Comparison of ENCODE assay signal across 15 mouse cellular contexts in the genomic region with DNA sequence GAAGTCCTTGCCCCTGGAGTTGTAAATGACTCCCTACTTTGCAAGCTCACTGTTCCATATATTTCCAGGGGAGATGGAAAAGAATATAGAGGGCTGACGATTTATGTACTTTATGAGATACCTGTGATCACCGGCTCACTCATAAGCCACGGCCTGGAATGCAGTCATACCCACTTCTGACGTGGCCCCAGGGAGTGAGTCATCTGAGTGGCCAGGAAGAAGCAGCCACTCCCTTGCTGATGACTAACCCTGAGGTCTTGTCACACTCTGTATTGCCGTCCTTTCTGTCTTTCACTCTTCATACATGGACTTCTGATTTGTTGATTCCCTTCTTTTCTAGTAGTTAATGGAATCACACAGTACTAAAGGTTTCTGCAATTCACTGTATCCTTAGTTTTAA.
DNase-seq lines count a peak whose midpoint lies in the region; ATAC-seq lines count a peak whose summit lies in the region.
"Had no signal": no experiment of that assay in that cellular context is flagged by ENCODE, and none has a peak within 500 bp of the region (broad histone marks: within the 10 kb centered on the region; RNA-seq: fewer than 3 reads in every experiment).

No protein-coding gene starts in this region.

- H3K27me3 ChIP-seq in intestine, embryonic 16.5 days (replicated peaks; ENCODE audit: control insufficient read depth, insufficient read depth, low read length): no peaks in the 10 kb centered on the region
- H3K27me3 ChIP-seq: CH12.LX; limb, embryonic 13.5 days; megakaryocyte, embryonic 14.5 days; neural tube, embryonic 13.5 days had no signal

- H3K9ac ChIP-seq in intestine, embryonic 16.5 days (ENCODE audit: low read depth, low read length): no peak overlapping the region
- H3K9ac ChIP-seq: limb, embryonic 13.5 days; neural tube, embryonic 13.5 days had no signal

- no peak overlapping the region for H3K4me3 ChIP-seq in intestine, embryonic 16.5 days (ENCODE audit: low read length)
- H3K4me3 ChIP-seq: limb, embryonic 13.5 days; megakaryocyte, embryonic 14.5 days; neural tube, embryonic 13.5 days had no signal

- peak; percentile 100 for ATAC-seq in intestine, embryonic 16.5 days
- ATAC-seq in megakaryocyte, adult 5-6 weeks (ENCODE audit: poor library complexity, severe bottlenecking): peak; percentile 86
- ATAC-seq: inflammation-experienced regulatory T-cells, adult 6 months had no signal

- no peak overlapping the region for H3K4me2 ChIP-seq in intestine, embryonic 16.5 days (ENCODE audit: low read depth, low read length)
- H3K4me2 ChIP-seq: limb, embryonic 13.5 days; neural tube, embryonic 13.5 days had no signal

- no peaks in the 10 kb centered on the region for H3K36me3 ChIP-seq in intestine, embryonic 16.5 days (ENCODE audit: control insufficient read depth, insufficient read depth, low read length)
- H3K36me3 ChIP-seq: limb, embryonic 13.5 days; neural tube, embryonic 13.5 days had no signal

- no peaks in the 10 kb centered on the region for H3K4me1 ChIP-seq in intestine, embryonic 16.5 days (ENCODE audit: control insufficient read depth, insufficient read depth, low read length)
- H3K4me1 ChIP-seq: limb, embryonic 13.5 days; megakaryocyte, embryonic 14.5 days; neural tube, embryonic 13.5 days had no signal

- WGBS in intestine, embryonic 16.5 days: 42% methylated on average over 5 of the region's 5 CpGs

- H3K27ac ChIP-seq in intestine, embryonic 16.5 days (ENCODE audit: low read length): no peak overlapping the region
- H3K27ac ChIP-seq: limb, embryonic 13.5 days; neural tube, embryonic 13.5 days had no signal

- DNase-seq in 3134 (ENCODE audit: extremely low read depth, insufficient read length, low spot score) (peak; percentile 67), adipocyte (ENCODE audit: low spot score) (peak; percentile 7)
- no peak for DNase-seq in retina, embryonic 14.5 days (ENCODE audit: low spot score)
- DNase-seq in thymus, postnatal 4 days: no peak
- no peak for DNase-seq in kidney, adult 8-10 months
- no peak for DNase-seq in kidney, postnatal 36 days
- DNase-seq: gastrocnemius, postnatal 25 days; right cerebral cortex, postnatal 25 days had no signal

- no peaks in the 10 kb centered on the region for H3K9me3 ChIP-seq in intestine, embryonic 16.5 days (ENCODE audit: control insufficient read depth, low read length)
- H3K9me3 ChIP-seq: limb, embryonic 13.5 days; megakaryocyte, embryonic 14.5 days; neural tube, embryonic 13.5 days had no signal

Comparison
In these comparisons a context has a peak if more than half of its experiments do, and no peak if none do; other contexts are left out.
1. DNase-seq: peak in 3134 (single experiment) and adipocyte (single experiment); none in retina, embryonic 14.5 days (single experiment), thymus, postnatal 4 days (single experiment), kidney, adult 8-10 months (0 of 2) and kidney, postnatal 36 days (0 of 2).